Mouse (Mus musculus) kidney, adult 2 months (tissue): ENCODE measurements around the gene Pde6b.

Experiments used
- CTCF ChIP-seq: fragments of 200-500 bp; conservative IDR thresholded peaks from 2 replicates; pipeline ENCODE4 v1.5.1; 2011; ENCODE audit warnings: low read depth, mild to moderate bottlenecking, control low read depth, low read length, moderate library complexity, mixed read lengths; ENCODE audit not compliant: insufficient read depth, insufficient read length
- POLR2A ChIP-seq: fragments of 200-500 bp; IDR thresholded peaks from one replicate; pipeline ENCODE4 v1.6.1; 2011; ENCODE audit warnings: low read depth, low read length, control low read depth

- no peak for TF ChIP-seq CTCF
- no peak for TF ChIP-seq POLR2A
These were observed 20.3 kb upstream of the Pde6b start, which contains the start of gene Gm42517 for GRCm38 (mm10) chr5:108367871-108368332.
